Mouse (Mus musculus) heart, adult 2 months (tissue): ENCODE data around the gene Zbtb8os.

Experiments used
- CTCF ChIP-seq: fragments of 200-600 bp; IDR thresholded peaks from 2 replicates; pipeline ENCODE4 v1.8.1; 2022; ENCODE audit warnings: antibody characterized with exemption, mild to moderate bottlenecking, moderate library complexity
- EP300 ChIP-seq: fragments of 200-500 bp; IDR thresholded peaks from 2 replicates; pipeline ENCODE4 v1.6.1; 2011; ENCODE audit warnings: low read depth, low read length, control low read depth; ENCODE audit not compliant: insufficient read depth
- POLR2A ChIP-seq: fragments of 200-500 bp; IDR thresholded peaks from 2 replicates; pipeline ENCODE4 v1.6.1; 2011; ENCODE audit warnings: mild to moderate bottlenecking, low read depth, low read length, control low read depth; ENCODE audit not compliant: insufficient read depth

DNA sequence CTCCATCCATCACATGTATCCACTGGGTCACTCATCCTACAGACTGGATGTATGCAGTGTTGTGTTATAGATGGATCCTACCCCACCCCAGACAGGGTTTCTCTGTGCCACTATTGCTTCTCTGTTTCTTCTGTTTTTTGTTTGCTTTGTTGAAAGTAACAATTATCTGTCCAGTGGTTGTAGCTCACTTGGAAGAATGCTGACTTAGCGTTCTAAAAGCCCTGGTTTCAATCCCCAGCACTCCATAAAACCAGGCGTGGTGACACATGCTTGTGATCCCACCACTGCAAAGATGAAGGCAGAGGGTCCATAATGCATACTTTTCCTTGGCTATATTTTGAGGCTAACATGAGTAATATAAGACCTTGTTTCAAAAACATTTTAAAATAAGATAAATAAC lies 7.2 kb downstream of the Zbtb8os start:
- TF ChIP-seq CTCF = no peak
- no peak for TF ChIP-seq EP300
- TF ChIP-seq POLR2A = no peak
